Mouse (Mus musculus) MEL (cell line): ENCODE data around the gene Fam210b. TPM values are rescaled to one million over a fixed set of nuclear protein-coding genes. Genes with fewer than 3 reads are reported as not detected.
A peak's percentile ranks its signal among the peaks of the same experiment; 100 is the strongest.

Experiments used
- DNase-seq: peaks from one replicate; pipeline ENCODE4 v3.0.0; 2011; ENCODE audit warnings: low read depth, low spot score
- H3K27ac ChIP-seq: 2 replicates; pipeline ENCODE4 v1.5.1; 2012; ENCODE audit warnings: low read depth, mild to moderate bottlenecking, control low read depth, low read length, moderate library complexity; ENCODE audit not compliant: control insufficient read depth
- H3K27me3 ChIP-seq, 2 experiments: fragments of 150-350 bp in 1 of 2; sonication (generic) in 1 of 2; 2 replicates each; pipeline ENCODE4 v1.6.1; 2012; ENCODE audit warnings: low read length in 2 of 2, mild to moderate bottlenecking in 2 of 2, improper control_type of control experiment in 1 of 2, moderate library complexity in 1 of 2; ENCODE audit not compliant: insufficient read depth in 2 of 2, control insufficient read depth in 1 of 2
- H3K36me3 ChIP-seq, 2 experiments: 2 replicates each; pipeline ENCODE4 v1.6.1; 2012 to 2014; ENCODE audit warnings: low read length in 2 of 2, improper control_type of control experiment in 1 of 2, inconsistent platforms in 1 of 2, mild to moderate bottlenecking in 1 of 2; ENCODE audit not compliant: insufficient read depth in 2 of 2, control insufficient read depth in 1 of 2
- H3K4me1 ChIP-seq, 2 experiments: fragments of 150-350 bp in 1 of 2; sonication (generic) in 1 of 2; 2 replicates each; pipeline ENCODE4 v1.6.1; 2012; ENCODE audit warnings: low read length in 2 of 2, improper control_type of control experiment in 1 of 2, mild to moderate bottlenecking in 1 of 2; ENCODE audit not compliant: insufficient read depth in 2 of 2, control insufficient read depth in 1 of 2
- H3K4me3 ChIP-seq, 2 experiments: fragments of 150-350 bp in 1 of 2; sonication (generic) in 1 of 2; 2 replicates each; pipeline ENCODE4 v1.5.1; 2012; ENCODE audit warnings: low read depth in 2 of 2, low read length in 2 of 2, mild to moderate bottlenecking in 2 of 2, moderate library complexity in 2 of 2, control low read depth in 1 of 2, improper control_type of control experiment in 1 of 2; ENCODE audit not compliant: control insufficient read depth in 1 of 2, insufficient read depth in 1 of 2
- H3K79me2 ChIP-seq: 2 replicates; pipeline ENCODE4 v1.6.1; 2012; ENCODE audit warnings: mild to moderate bottlenecking, low read length, moderate library complexity; ENCODE audit not compliant: control insufficient read depth, poor library complexity, insufficient read depth
- H3K9ac ChIP-seq: 2 replicates; pipeline ENCODE4 v1.6.1; 2012; ENCODE audit warnings: low read depth, mild to moderate bottlenecking, control low read depth, low read length, moderate library complexity; ENCODE audit not compliant: control insufficient read depth, poor library complexity, severe bottlenecking
- H3K9me3 ChIP-seq: fragments of 150-350 bp; sonication (generic); replicated peaks from 2 replicates; pipeline ENCODE4 v1.6.1; 2012; ENCODE audit warnings: mild to moderate bottlenecking, low read length, improper control_type of control experiment, moderate library complexity; ENCODE audit not compliant: insufficient read depth
- BHLHE40 ChIP-seq: IDR thresholded peaks from 2 replicates; pipeline ENCODE4 v1.6.1; 2012; ENCODE audit warnings: low read depth, mild to moderate bottlenecking, inconsistent platforms, low read length, improper control_type of control experiment, borderline replicate concordance
- CHD1 ChIP-seq: IDR thresholded peaks from 2 replicates; pipeline ENCODE4 v1.6.1; 2012; ENCODE audit warnings: low read depth, mild to moderate bottlenecking, inconsistent platforms, low read length, improper control_type of control experiment
- CHD2 ChIP-seq: IDR thresholded peaks from 2 replicates; pipeline ENCODE4 v1.6.1; 2011; ENCODE audit warnings: low read length, improper control_type of control experiment
- CTCF ChIP-seq, 3 experiments: IDR thresholded peaks in 2 of 3; conservative IDR thresholded peaks in 1 of 3; 2 replicates each; pipeline ENCODE4 v1.5.1; 2011 to 2012; ENCODE audit warnings: low read length in 3 of 3, low read depth in 2 of 3, mild to moderate bottlenecking in 2 of 3, improper control_type of control experiment in 1 of 3, inconsistent platforms in 1 of 3, mixed read lengths in 1 of 3, moderate library complexity in 1 of 3; ENCODE audit not compliant: control insufficient read depth in 1 of 3, insufficient read depth in 1 of 3, poor library complexity in 1 of 3, severe bottlenecking in 1 of 3
- JUND ChIP-seq: IDR thresholded peaks from 2 replicates; pipeline ENCODE4 v1.6.1; 2011; ENCODE audit warnings: low read depth, mild to moderate bottlenecking, improper control_type of control experiment, low read length
- MAFK ChIP-seq: IDR thresholded peaks from 2 replicates; pipeline ENCODE4 v1.6.1; 2011; ENCODE audit warnings: low read depth, mild to moderate bottlenecking, low read length, improper control_type of control experiment, borderline replicate concordance
- MAZ ChIP-seq: IDR thresholded peaks from 2 replicates; pipeline ENCODE4 v1.6.1; 2012; ENCODE audit warnings: low read depth, mild to moderate bottlenecking, inconsistent platforms, low read length, improper control_type of control experiment
- MEF2A ChIP-seq: IDR thresholded peaks from 2 replicates; pipeline ENCODE4 v1.6.1; 2014; ENCODE audit warnings: low read depth, mild to moderate bottlenecking, inconsistent platforms, low read length, improper control_type of control experiment; ENCODE audit not compliant: poor library complexity, insufficient replicate concordance, severe bottlenecking; ENCODE audit errors: extremely low read depth
- MXI1 ChIP-seq: IDR thresholded peaks from 2 replicates; pipeline ENCODE4 v1.6.1; 2011; ENCODE audit warnings: mild to moderate bottlenecking, low read depth, low read length, improper control_type of control experiment
- MYB ChIP-seq: IDR thresholded peaks from 2 replicates; pipeline ENCODE4 v1.6.1; 2011; ENCODE audit warnings: mild to moderate bottlenecking, low read depth, low read length, improper control_type of control experiment
- NELFE ChIP-seq: IDR thresholded peaks from 2 replicates; pipeline ENCODE4 v1.6.1; 2011; ENCODE audit warnings: low read depth, low read length, improper control_type of control experiment
- POLR2A ChIP-seq, 2 experiments: IDR thresholded peaks; 2 replicates each; pipeline ENCODE4 v1.6.1; 2011 to 2012; ENCODE audit warnings: low read length in 2 of 2, mild to moderate bottlenecking in 2 of 2, control low read depth in 1 of 2, improper control_type of control experiment in 1 of 2, low read depth in 1 of 2, moderate library complexity in 1 of 2; ENCODE audit not compliant: control insufficient read depth in 1 of 2, insufficient read depth in 1 of 2, poor library complexity in 1 of 2
- RAD21 ChIP-seq: IDR thresholded peaks from 2 replicates; pipeline ENCODE4 v1.6.1; 2011; ENCODE audit warnings: mild to moderate bottlenecking, low read depth, low read length, improper control_type of control experiment
- RCOR1 ChIP-seq: IDR thresholded peaks from 2 replicates; pipeline ENCODE4 v1.6.1; 2012; ENCODE audit warnings: low read depth, mild to moderate bottlenecking, inconsistent platforms, low read length, improper control_type of control experiment
- SIN3A ChIP-seq: IDR thresholded peaks from 2 replicates; pipeline ENCODE4 v1.6.1; 2012; ENCODE audit warnings: low read length, improper control_type of control experiment, inconsistent platforms
- SMC3 ChIP-seq: IDR thresholded peaks from 2 replicates; pipeline ENCODE4 v1.6.1; 2011; ENCODE audit warnings: low read depth, low read length, improper control_type of control experiment
- TBP ChIP-seq: IDR thresholded peaks from 2 replicates; pipeline ENCODE4 v1.8.0; 2011; ENCODE audit warnings: low read depth, low read length, improper control_type of control experiment
- TCF12 ChIP-seq: IDR thresholded peaks from 2 replicates; pipeline ENCODE4 v1.6.1; 2014; ENCODE audit warnings: low read depth, mild to moderate bottlenecking, inconsistent platforms, low read length, improper control_type of control experiment, moderate library complexity
- USF2 ChIP-seq, 2 experiments: IDR thresholded peaks; 2 replicates each; pipeline ENCODE4 v1.6.1; 2011 to 2012; ENCODE audit warnings: improper control_type of control experiment in 2 of 2, low read length in 2 of 2, borderline replicate concordance in 1 of 2, inconsistent platforms in 1 of 2, low read depth in 1 of 2, mild to moderate bottlenecking in 1 of 2; ENCODE audit not compliant: insufficient read depth in 1 of 2
- ZMIZ1 ChIP-seq: IDR thresholded peaks from 2 replicates; pipeline ENCODE4 v1.6.1; 2012; ENCODE audit warnings: low read depth, mild to moderate bottlenecking, inconsistent platforms, low read length, improper control_type of control experiment, moderate library complexity
- ZNF384 ChIP-seq: IDR thresholded peaks from 2 replicates; pipeline ENCODE4 v1.6.1; 2012; ENCODE audit warnings: low read depth, mild to moderate bottlenecking, inconsistent platforms, low read length, improper control_type of control experiment
- polyA plus RNA-seq, 2 experiments: library from polyadenylated mRNA; stranded (reverse) in 1 of 2; unstranded in 1 of 2; fragments of >175 nt in 1 of 2; fragments of >200 nt in 1 of 2; gene quantifications; 2 replicates each; pipeline versions ENCODE4 v1.2.1 to v1.2.4; 2012; ENCODE audit warnings: low replicate concordance in 2 of 2, low read depth in 1 of 2; ENCODE audit not compliant: insufficient read length in 2 of 2, insufficient read depth in 1 of 2, missing spikeins in 1 of 2
- total RNA-seq: library from RNA; depleted of rRNA; stranded (reverse); fragments of 300-350 nt; gene quantifications from 2 replicates; pipeline ENCODE4 v1.2.3, GENCODE M21; 2012

Gene Fam210b
- total and polyA plus RNA-seq, 3 experiments, result 3.5 to 11.4 TPM; not detected in 1

GRCm38 (mm10) chr2:172378332-172378731 lies 33.0 kb downstream of the Fam210b start:
- TF ChIP-seq SIN3A, result no peak
- peak; percentile 47 to 61 (median 60) for TF ChIP-seq CTCF (IDR thresholded peaks at IDR 0.05 in 2 of 3, conservative IDR thresholded peaks at IDR 0.05 in 1 of 3; ENCODE audit: control insufficient read depth in 1 of 3, insufficient read depth in 1 of 3, low read depth in 2 of 3, low read length in 3 of 3, poor library complexity in 1 of 3, severe bottlenecking in 1 of 3)
- TF ChIP-seq SMC3, result peak; percentile 39; the same call in 1 of the 2 replicates
- peak; percentile 54 for TF ChIP-seq RAD21
- TF ChIP-seq RCOR1, result no peak
- no peak overlapping the region for H3K9ac ChIP-seq
- H3K4me3 ChIP-seq, result no peak overlapping the region
- no peaks in the 10 kb centered on the region for H3K4me1 ChIP-seq
- H3K9me3 ChIP-seq, result no peaks in the 10 kb centered on the region
- H3K27me3 ChIP-seq, result no peaks in the 10 kb centered on the region
- DNase-seq, result peak; percentile 55
- peaks cover 8% of the 10 kb centered on the region; the same call in 1 of the 2 replicates for H3K79me2 ChIP-seq
- H3K36me3 ChIP-seq, result peaks cover 0 to 14% of the 10 kb centered on the region in 2 experiments; a peak in 2 of 4 replicates
- H3K27ac ChIP-seq, result no peak overlapping the region

- TF ChIP-seq NELFE (no peak), MAZ (no peak), BHLHE40 (no peak), CTCF (IDR thresholded peaks at IDR 0.05 in 2 of 3, conservative IDR thresholded peaks at IDR 0.05 in 1 of 3; ENCODE audit: control insufficient read depth in 1 of 3, insufficient read depth in 1 of 3, low read depth in 2 of 3, low read length in 3 of 3, poor library complexity in 1 of 3, severe bottlenecking in 1 of 3) (no peak)
- Histone ChIP-seq H3K27me3 (no peaks in the 10 kb centered on the region), H3K9ac (no peak overlapping the region), H3K36me3 (peaks cover 0 to 9% of the 10 kb centered on the region in 2 experiments; a peak in 2 of 4 replicates), H3K9me3 (no peaks in the 10 kb centered on the region), H3K79me2 (no peaks in the 10 kb centered on the region; the same call in 1 of the 2 replicates), H3K4me3 (no peak overlapping the region), H3K4me1 (no peaks in the 10 kb centered on the region), H3K27ac (no peak overlapping the region)
- no peak for DNase-seq
Observed at GRCm38 (mm10) chr2:172380513-172380912, 35.1 kb downstream of the Fam210b start.

GRCm38 (mm10) chr2:172381341-172381740 lies 36.0 kb downstream of the Fam210b start:
- no peak for DNase-seq
- no peaks in the 10 kb centered on the region for H3K9me3 ChIP-seq
- no peak overlapping the region for H3K27ac ChIP-seq
- H3K27me3 ChIP-seq, result no peaks in the 10 kb centered on the region
- no peak overlapping the region for H3K9ac ChIP-seq
- H3K79me2 ChIP-seq, result no peaks in the 10 kb centered on the region; the same call in 1 of the 2 replicates
- H3K4me3 ChIP-seq, result no peak overlapping the region
- no peak for TF ChIP-seq MXI1
- no peak for TF ChIP-seq ZMIZ1
- TF ChIP-seq TCF12, result no peak
- TF ChIP-seq RCOR1, result no peak
- no peak for TF ChIP-seq ZNF384
- TF ChIP-seq MEF2A, result no peak
- TF ChIP-seq MYB, result no peak
- TF ChIP-seq USF2 (IDR thresholded peaks at IDR 0.05; ENCODE audit: borderline replicate concordance in 1 of 2, insufficient read depth in 1 of 2, low read depth in 1 of 2, low read length in 2 of 2), result no peak
- no peak for TF ChIP-seq TBP
- TF ChIP-seq JUND, result no peak
- TF ChIP-seq MAFK, result no peak
- TF ChIP-seq SIN3A, result no peak
- TF ChIP-seq POLR2A (IDR thresholded peaks at IDR 0.05; ENCODE audit: control insufficient read depth in 1 of 2, insufficient read depth in 1 of 2, low read depth in 1 of 2, low read length in 2 of 2, poor library complexity in 1 of 2), result no peak; a peak in 1 of 4 replicates
- TF ChIP-seq SMC3, result no peak
- no peak for TF ChIP-seq CHD2
- no peak for TF ChIP-seq CHD1
- H3K36me3 ChIP-seq, result peaks cover 0 to 9% of the 10 kb centered on the region in 2 experiments; a peak in 2 of 4 replicates
- H3K4me1 ChIP-seq, result no peaks in the 10 kb centered on the region
